Mouse (Mus musculus) limb, embryonic 11.5 days (tissue): ENCODE measurements around the gene Irf4. TPM values are rescaled to one million over a fixed set of nuclear protein-coding genes. Genes with fewer than 3 reads are reported as not detected.

Experiments
- ATAC-seq: fragments of 200-750 bp; cut with Nextera tagmentation; 2 replicates; pipeline ENCODE4 v1.8.0; 2017; ENCODE audit warnings: low read depth; ENCODE audit not compliant: insufficient number of reproducible peaks, low FRiP score, low TSS enrichment
- DNase-seq: peaks from one replicate; pipeline ENCODE4 v3.0.0-alpha.2; 2015; ENCODE audit warnings: low spot score
- H3K27ac ChIP-seq: fragments of 300-500 bp; sonication (generic); replicated peaks from 2 replicates; pipeline ENCODE4 v1.5.1; 2014; ENCODE audit warnings: low read depth, mild to moderate bottlenecking, low read length
- H3K27me3 ChIP-seq: fragments of 300-500 bp; sonication (generic); 2 replicates; pipeline ENCODE4 v1.6.1; 2014; ENCODE audit warnings: mild to moderate bottlenecking, low read length, mixed read lengths; ENCODE audit not compliant: control insufficient read depth, insufficient read depth
- H3K36me3 ChIP-seq: fragments of 300-500 bp; sonication (generic); 2 replicates; pipeline ENCODE4 v1.6.1; 2014; ENCODE audit warnings: mild to moderate bottlenecking, low read length, moderate library complexity, mixed read lengths; ENCODE audit not compliant: control insufficient read depth, insufficient read depth
- H3K4me1 ChIP-seq: fragments of 300-500 bp; sonication (generic); 2 replicates; pipeline ENCODE4 v1.6.1; 2014; ENCODE audit warnings: low read length, mixed read lengths; ENCODE audit not compliant: control insufficient read depth, insufficient read depth
- H3K4me2 ChIP-seq: fragments of 300-500 bp; sonication (generic); 2 replicates; pipeline ENCODE4 v1.6.1; 2014; ENCODE audit warnings: low read depth, mild to moderate bottlenecking, moderate library complexity; ENCODE audit not compliant: severe bottlenecking
- H3K4me3 ChIP-seq: fragments of 300-500 bp; sonication (generic); 2 replicates; pipeline ENCODE4 v1.5.1; 2014; ENCODE audit warnings: low read depth, low read length
- H3K9ac ChIP-seq: fragments of 300-500 bp; sonication (generic); 2 replicates; pipeline ENCODE4 v1.6.1; 2014; ENCODE audit warnings: mild to moderate bottlenecking, low read length
- H3K9me3 ChIP-seq: fragments of 300-500 bp; sonication (generic); 2 replicates; pipeline ENCODE4 v1.6.1; 2016; ENCODE audit warnings: low read length; ENCODE audit not compliant: control insufficient read depth
- WGBS: fragments of 180-500 bp; shearing (Covaris S2); extraction: QIAGEN DNeasy Blood & Tissue Kit; methylation state at CpG from one replicate; pipeline ENCODE4 v1.1.7; 2014; 5-methylcytosine and 5-hydroxymethylcytosine counted together
- polyA plus RNA-seq: library from polyadenylated mRNA; unstranded; fragments of >200 nt; fragmentation: Nextera tagmentation; extraction: Ambion mirVana; gene quantifications from 2 replicates; pipeline ENCODE4 v1.2.1, GENCODE M21; 2014

Irf4 gene
- not detected in 2 replicates for polyA plus RNA-seq

GRCm38 (mm10) chr13:30749021-30749556 lies at the start of gene Irf4:
Gene Irf4 (plus strand): TSS chr13:30749226.
- DNase-seq (peak; percentile 58), ATAC-seq (peak; percentile 84)
- under 1% methylated on average over 21 of the region's 21 CpGs for WGBS
- no peak within 1 kb of the TSS for H3K9ac ChIP-seq
- peak within 1 kb of the TSS; percentile 32 for H3K4me3 ChIP-seq
- no peaks in the 10 kb centered on the region for H3K9me3 ChIP-seq
- peak within 1 kb of the TSS; percentile 56 for H3K4me2 ChIP-seq
- peaks cover 43% of the 10 kb centered on the region for H3K27me3 ChIP-seq
- H3K36me3 ChIP-seq, result no peaks in the 10 kb centered on the region
- H3K4me1 ChIP-seq, result peaks cover 8% of the 10 kb centered on the region
- H3K27ac ChIP-seq, result no peak within 1 kb of the TSS

DNA sequence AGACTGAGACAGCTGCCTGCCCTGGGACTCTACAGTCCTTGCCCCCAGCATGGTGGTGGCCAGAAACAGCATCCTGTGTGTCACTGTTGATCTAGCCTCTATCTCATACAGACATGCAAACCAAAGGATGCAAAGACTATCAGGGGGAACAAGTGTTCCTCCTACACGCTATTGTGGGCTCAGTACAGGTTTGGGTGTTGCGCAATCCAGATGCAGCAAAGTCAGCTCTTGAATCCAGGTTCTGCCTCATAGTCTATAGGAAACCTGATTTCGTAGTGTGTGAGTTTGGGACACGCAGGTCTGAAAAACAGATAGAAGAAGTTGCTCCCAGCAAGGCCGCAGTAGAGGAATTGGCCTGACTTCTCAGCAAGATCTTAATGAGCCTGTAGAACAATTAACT lies 46.3 kb upstream of the Irf4 start:
- ATAC-seq (no peak), DNase-seq (no peak)
- no peak overlapping the region for H3K9ac ChIP-seq
- WGBS, result 92% methylated on average over 5 of the region's 5 CpGs
- H3K27ac ChIP-seq, result no peak overlapping the region
- H3K9me3 ChIP-seq, result no peaks in the 10 kb centered on the region
- no peaks in the 10 kb centered on the region for H3K4me1 ChIP-seq
- H3K4me2 ChIP-seq, result no peak overlapping the region
- H3K4me3 ChIP-seq, result no peak overlapping the region
- no peaks in the 10 kb centered on the region for H3K27me3 ChIP-seq
- H3K36me3 ChIP-seq, result no peaks in the 10 kb centered on the region

DNA sequence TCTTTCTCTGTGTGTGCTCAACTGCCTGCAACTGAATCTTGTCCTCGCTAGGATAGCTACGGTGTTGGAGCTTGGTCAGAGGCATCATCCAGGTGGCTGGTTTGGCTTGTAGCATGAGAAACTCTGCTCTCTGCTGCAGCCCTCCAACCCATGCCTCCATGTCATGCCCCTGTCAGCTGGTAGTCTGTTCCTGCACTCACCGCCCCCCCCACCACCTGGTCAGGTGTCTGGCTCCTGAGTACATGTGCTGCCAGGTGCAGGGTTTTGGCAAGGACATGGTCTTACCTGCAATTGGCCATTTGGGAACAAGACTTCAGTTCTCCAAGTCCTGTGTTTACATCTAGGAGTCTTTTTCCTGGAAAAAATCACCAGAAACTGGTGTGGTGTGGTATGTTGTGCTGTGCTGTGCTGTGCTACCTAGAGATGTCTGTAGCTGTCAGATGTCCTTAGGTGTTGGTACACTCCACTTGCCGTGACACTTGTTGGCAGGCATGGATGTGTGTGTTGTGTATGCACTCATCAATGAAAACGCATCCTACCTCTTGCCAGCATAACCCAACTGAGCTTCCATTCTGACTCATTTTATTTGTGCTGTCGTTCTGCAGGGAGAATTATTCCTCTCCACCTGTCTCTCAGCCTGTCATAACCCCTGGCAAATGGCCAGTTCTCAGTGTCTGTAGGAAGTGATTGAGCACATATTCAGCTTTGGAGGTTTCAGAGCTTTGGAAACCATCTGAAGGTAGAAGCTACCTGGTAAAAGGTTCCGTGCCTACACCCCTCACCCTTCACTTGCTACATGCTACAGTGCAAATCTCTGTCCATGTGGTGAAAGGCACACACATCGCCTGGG lies 44.6 kb upstream of the Irf4 start:
- 87% methylated on average over 8 of the region's 8 CpGs for WGBS
- Histone ChIP-seq H3K9me3 (no peaks in the 10 kb centered on the region), H3K9ac (no peak overlapping the region), H3K4me1 (no peaks in the 10 kb centered on the region), H3K4me3 (no peak overlapping the region), H3K4me2 (no peak overlapping the region), H3K27ac (no peak overlapping the region), H3K36me3 (no peaks in the 10 kb centered on the region), H3K27me3 (no peaks in the 10 kb centered on the region)
- ATAC-seq, result no peak
- DNase-seq, result no peak

DNA sequence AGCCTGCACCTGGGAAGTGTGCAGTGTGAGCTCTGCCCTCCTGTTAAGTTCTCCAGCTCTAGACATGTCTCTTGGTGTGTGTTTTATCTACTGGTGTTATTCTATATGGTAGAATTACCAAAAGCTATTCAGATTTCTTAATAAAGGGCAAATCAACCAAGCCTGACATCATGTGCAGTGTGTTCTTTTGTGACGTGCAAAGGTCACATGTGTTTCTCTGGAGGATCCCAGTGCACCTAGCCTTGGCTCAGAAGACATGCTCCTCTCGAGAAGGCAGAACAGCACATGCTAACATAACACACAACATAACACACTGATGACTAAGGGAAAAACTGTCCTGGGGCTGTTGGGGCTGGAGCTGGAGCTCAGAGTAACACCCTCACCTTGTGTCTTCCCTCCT lies 38.0 kb upstream of the Irf4 start:
- Histone ChIP-seq H3K36me3 (no peaks in the 10 kb centered on the region), H3K9ac (no peak overlapping the region), H3K4me2 (no peak overlapping the region), H3K27me3 (no peaks in the 10 kb centered on the region), H3K4me3 (no peak overlapping the region), H3K27ac (no peak overlapping the region), H3K4me1 (no peaks in the 10 kb centered on the region), H3K9me3 (no peaks in the 10 kb centered on the region)
- DNase-seq, result no peak
- ATAC-seq, result no peak
- 81% methylated on average over 2 of the region's 2 CpGs for WGBS

GRCm38 (mm10) chr13:30711711-30712110 lies 37.3 kb upstream of the Irf4 start:
- Histone ChIP-seq H3K4me2 (no peak overlapping the region), H3K27ac (no peak overlapping the region), H3K9me3 (no peaks in the 10 kb centered on the region), H3K4me3 (no peak overlapping the region), H3K27me3 (no peaks in the 10 kb centered on the region), H3K36me3 (no peaks in the 10 kb centered on the region), H3K9ac (no peak overlapping the region), H3K4me1 (no peaks in the 10 kb centered on the region)
- DNase-seq, result no peak
- 96% methylated on average over 3 of the region's 3 CpGs for WGBS
- no peak for ATAC-seq

- ATAC-seq, result no peak
- 84% methylated on average over 6 of the region's 6 CpGs for WGBS
Observed at GRCm38 (mm10) chr13:30712280-30712679, 36.7 kb upstream of the Irf4 start.

DNA sequence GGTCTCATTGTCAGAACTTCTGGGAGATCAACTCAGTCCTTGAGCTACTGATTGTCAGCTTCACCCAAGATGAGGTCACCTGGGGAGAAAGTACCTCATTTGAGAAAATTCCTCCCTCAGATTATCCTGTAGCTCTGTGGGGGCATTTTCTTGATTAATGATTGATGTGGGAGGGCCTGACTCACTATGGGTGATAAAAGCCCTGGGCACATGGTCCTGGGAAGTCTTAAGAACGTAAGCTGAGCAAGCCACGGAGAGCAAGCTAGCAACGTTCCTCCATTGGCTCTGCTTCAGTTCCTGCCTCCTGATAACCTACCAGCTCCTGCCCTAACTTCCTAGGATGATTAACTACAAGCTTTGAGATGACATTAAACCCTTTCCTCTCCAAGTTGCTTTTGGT lies 35.4 kb upstream of the Irf4 start:
- Histone ChIP-seq H3K4me1 (no peaks in the 10 kb centered on the region), H3K4me2 (no peak overlapping the region), H3K4me3 (no peak overlapping the region), H3K9me3 (no peaks in the 10 kb centered on the region), H3K9ac (no peak overlapping the region), H3K27me3 (no peaks in the 10 kb centered on the region), H3K27ac (no peak overlapping the region), H3K36me3 (no peaks in the 10 kb centered on the region)
- 70% methylated on average over 3 of the region's 3 CpGs for WGBS
- DNase-seq, result no peak
- ATAC-seq, result no peak

More at GRCm38 (mm10) chr13:30712280-30712679, 36.7 kb upstream of the Irf4 start:
- no peaks in the 10 kb centered on the region for H3K36me3 ChIP-seq
- no peaks in the 10 kb centered on the region for H3K27me3 ChIP-seq
- H3K4me2 ChIP-seq, result no peak overlapping the region
- no peak overlapping the region for H3K4me3 ChIP-seq
- no peaks in the 10 kb centered on the region for H3K9me3 ChIP-seq
- no peak overlapping the region for H3K9ac ChIP-seq
- DNase-seq, result no peak
- no peak overlapping the region for H3K27ac ChIP-seq
- H3K4me1 ChIP-seq, result no peaks in the 10 kb centered on the region

GRCm38 (mm10) chr13:30714552-30714951 lies 34.5 kb upstream of the Irf4 start:
- no peak overlapping the region for H3K9ac ChIP-seq
- no peaks in the 10 kb centered on the region for H3K9me3 ChIP-seq
- WGBS, result 89% methylated on average over 6 of the region's 6 CpGs

More at GRCm38 (mm10) chr13:30714552-30714951, 34.5 kb upstream of the Irf4 start:
- no peak overlapping the region for H3K4me3 ChIP-seq
- no peaks in the 10 kb centered on the region for H3K36me3 ChIP-seq
- H3K4me2 ChIP-seq, result no peak overlapping the region
- H3K27ac ChIP-seq, result no peak overlapping the region
- H3K4me1 ChIP-seq, result no peaks in the 10 kb centered on the region
- no peak for ATAC-seq
- H3K27me3 ChIP-seq, result no peaks in the 10 kb centered on the region
- DNase-seq, result no peak
